Mouse (Mus musculus): Measurements from ENCODE around the gene Ctnna3. TPM values are rescaled to one million over a fixed set of nuclear protein-coding genes. Genes with fewer than 3 reads are reported as not detected.
"Not testable (repeated sequence)": the region's sequence is repeated elsewhere in the genome, so short reads cannot be mapped to it uniquely, and the experiment has no call there.

Gene Ctnna3
- polyA plus RNA-seq, 1 experiment, result not detected

GRCm38 (mm10) chr10:64225826-64226225 lies 795.9 kb downstream of the Ctnna3 start:
- not testable (repeated sequence) for H3K4me1 ChIP-seq (ENCODE audit: control insufficient read depth, insufficient read depth, insufficient read length, low read length); H3K4me3 ChIP-seq (ENCODE audit: insufficient read depth, low read depth, low read length); H3K27ac ChIP-seq (replicated peaks; ENCODE audit: low read depth, low read length)

- no peak overlapping the region for H3K4me3 ChIP-seq (ENCODE audit: insufficient read depth, low read depth, low read length)
- no peaks in the 10 kb centered on the region for H3K4me1 ChIP-seq (ENCODE audit: control insufficient read depth, insufficient read depth, insufficient read length, low read length)
- H3K27ac ChIP-seq (replicated peaks; ENCODE audit: low read depth, low read length), result no peak overlapping the region
These were observed 813.5 kb downstream of the Ctnna3 start for GRCm38 (mm10) chr10:64243421-64243820.

- Histone ChIP-seq H3K4me3 (ENCODE audit: insufficient read depth, low read depth, low read length) (no peak overlapping the region), H3K27ac (replicated peaks; ENCODE audit: low read depth, low read length) (no peak overlapping the region), H3K4me1 (ENCODE audit: control insufficient read depth, insufficient read depth, insufficient read length, low read length) (no peaks in the 10 kb centered on the region)
These were observed 838.3 kb downstream of the Ctnna3 start for GRCm38 (mm10) chr10:64268156-64268555.

- H3K4me3 ChIP-seq (ENCODE audit: insufficient read depth, low read depth, low read length), result no peak overlapping the region
- no peaks in the 10 kb centered on the region for H3K4me1 ChIP-seq (ENCODE audit: control insufficient read depth, insufficient read depth, insufficient read length, low read length)
- no peak overlapping the region for H3K27ac ChIP-seq (replicated peaks; ENCODE audit: low read depth, low read length)
These were observed 845.2 kb downstream of the Ctnna3 start for GRCm38 (mm10) chr10:64275143-64275542.

- Histone ChIP-seq H3K27ac (replicated peaks; ENCODE audit: low read depth, low read length) (no peak overlapping the region), H3K4me1 (ENCODE audit: control insufficient read depth, insufficient read depth, insufficient read length, low read length) (no peaks in the 10 kb centered on the region), H3K4me3 (ENCODE audit: insufficient read depth, low read depth, low read length) (no peak overlapping the region)
These were observed 848.9 kb downstream of the Ctnna3 start for GRCm38 (mm10) chr10:64278836-64279235.

- Histone ChIP-seq H3K4me3 (ENCODE audit: insufficient read depth, low read depth, low read length) (no peak overlapping the region), H3K27ac (replicated peaks; ENCODE audit: low read depth, low read length) (no peak overlapping the region), H3K4me1 (ENCODE audit: control insufficient read depth, insufficient read depth, insufficient read length, low read length) (no peaks in the 10 kb centered on the region)
These were observed 875.9 kb downstream of the Ctnna3 start for GRCm38 (mm10) chr10:64305802-64306201.

- H3K4me3 ChIP-seq (ENCODE audit: insufficient read depth, low read depth, low read length), result no peak overlapping the region
- no peak overlapping the region for H3K27ac ChIP-seq (replicated peaks; ENCODE audit: low read depth, low read length)
- no peaks in the 10 kb centered on the region for H3K4me1 ChIP-seq (ENCODE audit: control insufficient read depth, insufficient read depth, insufficient read length, low read length)
These were observed 881.9 kb downstream of the Ctnna3 start for GRCm38 (mm10) chr10:64311622-64312292.

GRCm38 (mm10) chr10:64320332-64320731 lies 890.4 kb downstream of the Ctnna3 start:
- H3K4me3 ChIP-seq (ENCODE audit: insufficient read depth, low read depth, low read length), result no peak overlapping the region

GRCm38 (mm10) chr10:64342702-64343379 lies 912.9 kb downstream of the Ctnna3 start:
- H3K27ac ChIP-seq (replicated peaks; ENCODE audit: low read depth, low read length), result no peak overlapping the region
- H3K4me3 ChIP-seq (ENCODE audit: insufficient read depth, low read depth, low read length), result no peak overlapping the region
- no peaks in the 10 kb centered on the region for H3K4me1 ChIP-seq (ENCODE audit: control insufficient read depth, insufficient read depth, insufficient read length, low read length)

More at GRCm38 (mm10) chr10:64320332-64320731, 890.4 kb downstream of the Ctnna3 start:
- Histone ChIP-seq H3K4me1 (ENCODE audit: control insufficient read depth, insufficient read depth, insufficient read length, low read length) (no peaks in the 10 kb centered on the region), H3K27ac (replicated peaks; ENCODE audit: low read depth, low read length) (no peak overlapping the region)

GRCm38 (mm10) chr10:64373288-64373687 lies 943.4 kb downstream of the Ctnna3 start:
- no peak overlapping the region for H3K4me3 ChIP-seq (ENCODE audit: insufficient read depth, low read depth, low read length)
- H3K27ac ChIP-seq (replicated peaks; ENCODE audit: low read depth, low read length), result no peak overlapping the region
- H3K4me1 ChIP-seq (ENCODE audit: control insufficient read depth, insufficient read depth, insufficient read length, low read length), result no peaks in the 10 kb centered on the region

GRCm38 (mm10) chr10:64377751-64378150 lies 947.9 kb downstream of the Ctnna3 start:
- Histone ChIP-seq H3K4me1 (ENCODE audit: control insufficient read depth, insufficient read depth, insufficient read length, low read length) (no peaks in the 10 kb centered on the region), H3K4me3 (ENCODE audit: insufficient read depth, low read depth, low read length) (no peak overlapping the region), H3K27ac (replicated peaks; ENCODE audit: low read depth, low read length) (no peak overlapping the region)

GRCm38 (mm10) chr10:64396579-64396978 lies 966.7 kb downstream of the Ctnna3 start:
- Histone ChIP-seq H3K4me3 (ENCODE audit: insufficient read depth, low read depth, low read length) (no peak overlapping the region), H3K4me1 (ENCODE audit: control insufficient read depth, insufficient read depth, insufficient read length, low read length) (no peaks in the 10 kb centered on the region), H3K27ac (replicated peaks; ENCODE audit: low read depth, low read length) (no peak overlapping the region)

GRCm38 (mm10) chr10:64418396-64418795 lies 988.5 kb downstream of the Ctnna3 start:
- not testable (repeated sequence) for H3K4me3 ChIP-seq (ENCODE audit: insufficient read depth, low read depth, low read length); H3K27ac ChIP-seq (replicated peaks; ENCODE audit: low read depth, low read length); H3K4me1 ChIP-seq (ENCODE audit: control insufficient read depth, insufficient read depth, insufficient read length, low read length)

- no peak overlapping the region for H3K27ac ChIP-seq (replicated peaks; ENCODE audit: low read depth, low read length)
- H3K4me3 ChIP-seq (ENCODE audit: insufficient read depth, low read depth, low read length), result no peak overlapping the region
- H3K4me1 ChIP-seq (ENCODE audit: control insufficient read depth, insufficient read depth, insufficient read length, low read length), result no peaks in the 10 kb centered on the region
These were observed 1008.8 kb downstream of the Ctnna3 start for GRCm38 (mm10) chr10:64438736-64439135.

GRCm38 (mm10) chr10:64448624-64449023 lies 1018.7 kb downstream of the Ctnna3 start:
- no peak overlapping the region for H3K4me3 ChIP-seq (ENCODE audit: insufficient read depth, low read depth, low read length)
- H3K27ac ChIP-seq (replicated peaks; ENCODE audit: low read depth, low read length), result no peak overlapping the region
- H3K4me1 ChIP-seq (ENCODE audit: control insufficient read depth, insufficient read depth, insufficient read length, low read length), result no peaks in the 10 kb centered on the region

GRCm38 (mm10) chr10:64483281-64483680 lies 1053.4 kb downstream of the Ctnna3 start:
- Histone ChIP-seq H3K4me1 (ENCODE audit: control insufficient read depth, insufficient read depth, insufficient read length, low read length) (no peaks in the 10 kb centered on the region), H3K27ac (replicated peaks; ENCODE audit: low read depth, low read length) (no peak overlapping the region), H3K4me3 (ENCODE audit: insufficient read depth, low read depth, low read length) (no peak overlapping the region)

Data from brown adipose tissue, adult 24 weeks (tissue).